Mouse (Mus musculus) forebrain, embryonic 16.5 days (tissue): ENCODE measurements around the gene Zic5. TPM values are rescaled to one million over a fixed set of nuclear protein-coding genes. Genes with fewer than 3 reads are reported as not detected.

Source experiments
- ATAC-seq: fragments of 200-750 bp; cut with Nextera tagmentation; 2 replicates; pipeline ENCODE4 v1.8.0; 2017; ENCODE audit warnings: mild to moderate bottlenecking, moderate library complexity
- H3K27ac ChIP-seq: fragments of 300-500 bp; sonication (generic); 2 replicates; pipeline ENCODE4 v1.5.1; 2014; ENCODE audit warnings: low read length, control low read depth
- H3K27me3 ChIP-seq: fragments of 300-500 bp; sonication (generic); replicated peaks from 2 replicates; pipeline ENCODE4 v1.6.1; 2014; ENCODE audit warnings: low read length; ENCODE audit not compliant: control insufficient read depth, insufficient read depth
- H3K36me3 ChIP-seq: fragments of 300-500 bp; sonication (generic); 2 replicates; pipeline ENCODE4 v1.6.1; 2014; ENCODE audit not compliant: control insufficient read depth, insufficient read depth
- H3K4me1 ChIP-seq: fragments of 300-500 bp; sonication (generic); replicated peaks from 2 replicates; pipeline ENCODE4 v1.6.1; 2014; ENCODE audit warnings: low read length; ENCODE audit not compliant: control insufficient read depth, insufficient read depth
- H3K4me2 ChIP-seq: fragments of 300-500 bp; sonication (generic); 2 replicates; pipeline ENCODE4 v1.6.1; 2014; ENCODE audit warnings: mild to moderate bottlenecking, low read length, control low read depth
- H3K4me3 ChIP-seq: fragments of 300-500 bp; sonication (generic); replicated peaks from 2 replicates; pipeline ENCODE4 v1.5.1; 2014; ENCODE audit warnings: mild to moderate bottlenecking, low read length, control low read depth
- H3K9ac ChIP-seq: fragments of 300-500 bp; sonication (generic); replicated peaks from 2 replicates; pipeline ENCODE4 v1.6.1; 2014; ENCODE audit warnings: low read depth, low read length, control low read depth
- H3K9me3 ChIP-seq: fragments of 300-500 bp; sonication (generic); 2 replicates; pipeline ENCODE4 v1.6.1; 2016; ENCODE audit warnings: low read length; ENCODE audit not compliant: control insufficient read depth
- WGBS: fragments of 180-500 bp; shearing (Covaris S2); extraction: QIAGEN DNeasy Blood & Tissue Kit; methylation state at CpG from one replicate; pipeline ENCODE4 v1.1.7; 2014; 5-methylcytosine and 5-hydroxymethylcytosine counted together
- polyA plus RNA-seq: library from polyadenylated mRNA; unstranded; fragments of >200 nt; fragmentation: Nextera tagmentation; extraction: Ambion mirVana; gene quantifications from 2 replicates; pipeline ENCODE4 v1.2.1, GENCODE M21; 2015

The Zic5 gene
- polyA plus RNA-seq, 1 experiment from 2014 or later = 8.7 TPM

- Histone ChIP-seq H3K36me3 (no peaks in the 10 kb centered on the region), H3K4me3 (no peak overlapping the region), H3K9me3 (no peaks in the 10 kb centered on the region), H3K4me1 (0 out of 2 replicates have a peak, but pooled peaks cover 4% of the 10 kb centered on the region), H3K27me3 (no peaks in the 10 kb centered on the region), H3K9ac (no peak overlapping the region), H3K4me2 (no peak overlapping the region), H3K27ac (no peak overlapping the region)
- 52% methylated on average over 8 of the region's 8 CpGs for WGBS
- no peak for ATAC-seq
Observed at GRCm38 (mm10) chr14:122427204-122427560, 38.3 kb downstream of the Zic5 start.

GRCm38 (mm10) chr14:122426529-122427203 is 38.8 kb downstream of the Zic5 start:
- Histone ChIP-seq H3K4me1 (0 out of 2 replicates have a peak, but pooled peaks cover 4% of the 10 kb centered on the region), H3K9me3 (no peaks in the 10 kb centered on the region), H3K4me3 (no peak overlapping the region), H3K27me3 (no peaks in the 10 kb centered on the region), H3K4me2 (no peak overlapping the region), H3K36me3 (no peaks in the 10 kb centered on the region), H3K27ac (no peak overlapping the region), H3K9ac (no peak overlapping the region)
- WGBS = 53% methylated on average over 10 of the region's 10 CpGs
- ATAC-seq = no peak

GRCm38 (mm10) chr14:122424441-122424840 is 41.0 kb downstream of the Zic5 start:
- H3K4me3 ChIP-seq = no peak overlapping the region
- no peak overlapping the region for H3K27ac ChIP-seq
- H3K4me1 ChIP-seq = 0 out of 2 replicates have a peak, but pooled peaks cover 4% of the 10 kb centered on the region
- H3K9ac ChIP-seq = no peak overlapping the region
- H3K36me3 ChIP-seq = no peaks in the 10 kb centered on the region
- H3K9me3 ChIP-seq = no peaks in the 10 kb centered on the region
- no peak overlapping the region for H3K4me2 ChIP-seq
- ATAC-seq = no peak
- 23% methylated on average over 3 of the region's 3 CpGs for WGBS
- no peaks in the 10 kb centered on the region for H3K27me3 ChIP-seq

GRCm38 (mm10) chr14:122416166-122416771 is 49.2 kb downstream of the Zic5 start:
- H3K27ac ChIP-seq = no peak overlapping the region
- WGBS = 4% methylated on average over 4 of the region's 4 CpGs
- no peaks in the 10 kb centered on the region for H3K27me3 ChIP-seq
- H3K4me2 ChIP-seq = no peak overlapping the region
- peaks cover 7% of the 10 kb centered on the region; the same call in 1 of the 2 replicates for H3K4me1 ChIP-seq
- H3K9ac ChIP-seq = no peak overlapping the region
- no peaks in the 10 kb centered on the region for H3K9me3 ChIP-seq
- H3K4me3 ChIP-seq = no peak overlapping the region
- no peak for ATAC-seq
- no peaks in the 10 kb centered on the region for H3K36me3 ChIP-seq

- ATAC-seq = no peak
- H3K27me3 ChIP-seq = no peaks in the 10 kb centered on the region
- H3K9me3 ChIP-seq = no peaks in the 10 kb centered on the region
- WGBS = 88% methylated on average over 2 of the region's 2 CpGs
- no peak overlapping the region for H3K27ac ChIP-seq
- H3K4me2 ChIP-seq = no peak overlapping the region
- no peak overlapping the region for H3K9ac ChIP-seq
- H3K4me3 ChIP-seq = no peak overlapping the region
- no peaks in the 10 kb centered on the region for H3K36me3 ChIP-seq
- peaks cover 7% of the 10 kb centered on the region; the same call in 1 of the 2 replicates for H3K4me1 ChIP-seq
Observed at GRCm38 (mm10) chr14:122414786-122415185, 50.7 kb downstream of the Zic5 start.

GRCm38 (mm10) chr14:122413542-122413928 is 51.9 kb downstream of the Zic5 start:
- Histone ChIP-seq H3K4me3 (no peak overlapping the region), H3K27ac (no peak overlapping the region), H3K9ac (no peak overlapping the region), H3K36me3 (no peaks in the 10 kb centered on the region), H3K9me3 (no peaks in the 10 kb centered on the region), H3K27me3 (peaks cover 6% of the 10 kb centered on the region; the same call in 1 of the 2 replicates), H3K4me1 (peaks cover 7% of the 10 kb centered on the region; the same call in 1 of the 2 replicates), H3K4me2 (no peak overlapping the region)
- 90% methylated on average over 2 of the region's 2 CpGs for WGBS
- no peak for ATAC-seq

- Histone ChIP-seq H3K27me3 (peaks cover 9% of the 10 kb centered on the region; the same call in 1 of the 2 replicates), H3K9me3 (no peaks in the 10 kb centered on the region), H3K36me3 (no peaks in the 10 kb centered on the region), H3K4me2 (no peak overlapping the region), H3K4me1 (peaks cover 7% of the 10 kb centered on the region; the same call in 1 of the 2 replicates), H3K27ac (no peak overlapping the region), H3K4me3 (no peak overlapping the region), H3K9ac (no peak overlapping the region)
- 63% methylated on average over 2 of the region's 2 CpGs for WGBS
- no peak for ATAC-seq
Observed at GRCm38 (mm10) chr14:122412841-122413541, 52.5 kb downstream of the Zic5 start.

Other genes starting within 250 kb of the Zic5 start
- gene Gm5089, start 14.6 kb downstream of the Zic5 start, polyA plus RNA-seq = 0.40 and 0.47 TPM in 2 replicates
- gene Zic2, start 9.8 kb upstream of the Zic5 start, polyA plus RNA-seq = 4.4 and 5.6 TPM in 2 replicates
- gene Gm10837, start 24.9 kb upstream of the Zic5 start, polyA plus RNA-seq = 0.16 and 0.41 TPM in 2 replicates
- gene Pcca, start 68.6 kb upstream of the Zic5 start, polyA plus RNA-seq = 22.8 and 25.3 TPM in 2 replicates